Mouse (Mus musculus): ENCODE measurements around the gene Ubn2. TPM values are rescaled to one million over a fixed set of nuclear protein-coding genes. Genes with fewer than 3 reads are reported as not detected.

Ubn2 gene
- total RNA-seq, 1 experiment from 2014 or later = 41.0 TPM

Other genes with a start within 250 kb of the Ubn2 start
- 0.12 TPM in 1 of 2 replicates, not detected in the other for gene D630045J12Rik, start 179.9 kb upstream of the Ubn2 start, total RNA-seq (2017)
- 0.81 and 1.5 TPM in 2 replicates for gene Zc3hav1l, start 134.7 kb upstream of the Ubn2 start, total RNA-seq (2017)
- gene Zc3hav1, start 79.3 kb upstream of the Ubn2 start, total RNA-seq (2017) = 141 and 159 TPM in 2 replicates
- gene Ttc26, start 52.5 kb upstream of the Ubn2 start, total RNA-seq (2017) = not detected in 2 replicates
- 7.9 and 8.5 TPM in 2 replicates for gene Fmc1, start 99.6 kb downstream of the Ubn2 start, total RNA-seq (2017)
- gene Luc7l2, start 117.4 kb downstream of the Ubn2 start, total RNA-seq (2017) = 403 and 418 TPM in 2 replicates
- 0.23 TPM in 1 of 2 replicates, not detected in the other for gene Klrg2, start 203.3 kb downstream of the Ubn2 start, total RNA-seq (2017)
- gene Clec2l, start 229.1 kb downstream of the Ubn2 start, total RNA-seq (2017) = not detected in 2 replicates